Mouse (Mus musculus): ENCODE data around the gene Yme1l1. TPM values are rescaled to one million over a fixed set of nuclear protein-coding genes. Genes with fewer than 3 reads are reported as not detected.

The Yme1l1 gene
- polyA plus RNA-seq, 1 experiment, result 46.0 TPM

Other genes with a start within 250 kb of the Yme1l1 start
- 27.1 and 53.2 TPM in 2 replicates for gene Abi1, start 116.1 kb upstream of the Yme1l1 start, polyA plus RNA-seq (2012; ENCODE audit: insufficient read depth, insufficient read length, missing spikeins)
- 60.6 and 68.9 TPM in 2 replicates for gene Acbd5, start 88.2 kb upstream of the Yme1l1 start, polyA plus RNA-seq (2012; ENCODE audit: insufficient read depth, insufficient read length, missing spikeins)
- 0.32 TPM in 1 of 2 replicates, not detected in the other for gene Mastl, start 345 bp upstream of the Yme1l1 start, polyA plus RNA-seq (2012; ENCODE audit: insufficient read depth, insufficient read length, missing spikeins)
- not detected in 2 replicates for gene 4931423N10Rik, start 51.1 kb downstream of the Yme1l1 start, polyA plus RNA-seq (2012; ENCODE audit: insufficient read depth, insufficient read length, missing spikeins)
- gene Nxph2, start 164.9 kb downstream of the Yme1l1 start, polyA plus RNA-seq (2012; ENCODE audit: insufficient read depth, insufficient read length, missing spikeins), result not detected in 2 replicates